Mouse (Mus musculus): ENCODE data around the gene Anxa11. TPM values are rescaled to one million over a fixed set of nuclear protein-coding genes. Genes with fewer than 3 reads are reported as not detected.

The Anxa11 gene
- polyA plus RNA-seq, 1 experiment, result 64.2 TPM

DNA sequence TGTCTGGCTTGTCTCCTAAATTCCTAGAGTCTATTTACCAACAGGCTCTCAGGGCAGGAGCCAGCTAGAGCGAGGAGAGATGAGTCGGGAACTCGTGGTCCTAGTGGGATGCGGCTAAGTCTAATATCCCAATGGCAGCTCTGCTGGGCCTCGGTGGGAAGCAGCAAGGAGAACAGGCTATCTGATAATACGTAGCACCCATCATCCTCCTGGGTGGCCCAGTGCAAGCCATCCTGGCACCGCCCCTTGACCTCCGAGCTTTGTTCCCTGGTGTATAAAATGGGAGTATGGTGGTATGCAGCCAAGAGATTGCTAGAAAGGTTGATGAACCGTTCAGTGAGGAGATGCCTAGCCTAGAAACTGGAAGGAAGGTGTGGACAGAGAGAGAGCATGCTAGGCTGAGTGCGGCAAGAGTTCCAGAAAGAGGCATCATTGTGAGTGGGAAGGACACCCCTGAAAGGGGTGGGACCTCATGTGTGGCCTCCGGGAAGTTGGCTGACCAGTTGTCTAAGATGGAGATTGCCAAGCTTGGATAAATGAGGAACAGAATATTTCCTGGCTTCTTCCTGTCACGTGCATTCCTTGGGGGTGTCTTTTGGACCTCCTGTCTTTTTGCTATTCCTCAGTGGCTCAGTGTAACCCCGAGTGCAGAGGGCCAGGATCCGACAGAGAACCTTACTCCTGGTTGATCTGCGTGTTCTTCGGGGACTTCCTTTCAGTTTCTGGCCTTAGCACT is 11.9 kb downstream of the Anxa11 start:
- Histone ChIP-seq H3K27me3 (ENCODE audit: control insufficient read depth, insufficient read depth, low read length) (no peaks in the 10 kb centered on the region), H3K36me3 (ENCODE audit: control insufficient read depth, insufficient read depth, low read length) (no peaks in the 10 kb centered on the region), H3K4me3 (ENCODE audit: extremely low read depth, insufficient read depth, insufficient read length) (no peak overlapping the region), H3K4me1 (ENCODE audit: control insufficient read depth, insufficient read depth, insufficient read length) (peaks cover 36% of the 10 kb centered on the region; the same call in 1 of the 2 replicates), H3K27ac (ENCODE audit: insufficient read depth, low read length) (no peak overlapping the region)
- TF ChIP-seq POLR2A (IDR thresholded peaks at IDR 0.05; ENCODE audit: low read depth, low read length) (no peak), CTCF (IDR thresholded peaks at IDR 0.05; ENCODE audit: extremely low read depth, insufficient read depth, insufficient read length, insufficient replicate concordance) (no peak)
- DNase-seq (ENCODE audit: low read depth in 1 of 2, low spot score in 2 of 2), result no peak
- WGBS, result 84% methylated on average over 16 of the region's 16 CpGs

DNA sequence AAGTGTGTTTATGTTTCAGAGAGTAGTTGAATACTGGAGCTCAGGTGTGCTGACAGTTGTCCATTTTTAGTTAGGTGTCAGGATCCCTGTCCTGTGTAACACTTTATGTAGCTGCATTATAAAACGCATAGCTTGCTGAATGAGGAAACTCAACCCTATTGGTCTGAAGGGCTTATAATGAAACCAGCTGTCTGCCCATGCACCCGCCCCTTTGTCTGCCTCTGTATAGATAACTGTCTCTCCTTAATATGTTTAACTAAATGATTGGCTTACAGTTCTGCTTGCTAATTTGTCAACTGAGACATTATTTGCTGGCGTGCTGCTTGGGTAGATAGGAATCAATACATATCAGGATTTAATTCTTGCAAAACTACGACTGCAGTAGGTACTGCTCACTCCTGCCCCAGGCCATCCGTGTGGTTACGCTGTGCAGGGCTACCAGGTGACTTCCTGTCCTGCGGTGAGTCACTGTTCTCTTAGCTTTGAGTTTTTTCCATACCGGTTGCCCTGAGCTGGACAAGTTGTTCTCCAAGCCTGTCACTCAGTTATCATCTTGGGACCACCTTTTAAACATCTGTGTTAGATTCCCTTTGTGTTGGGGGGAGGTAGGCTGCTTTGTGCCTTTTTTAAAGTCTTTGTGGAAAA is 13.4 kb downstream of the Anxa11 start:
- Histone ChIP-seq H3K36me3 (ENCODE audit: control insufficient read depth, insufficient read depth, low read length) (no peaks in the 10 kb centered on the region), H3K27me3 (ENCODE audit: control insufficient read depth, insufficient read depth, low read length) (no peaks in the 10 kb centered on the region), H3K4me3 (ENCODE audit: extremely low read depth, insufficient read depth, insufficient read length) (no peak overlapping the region), H3K27ac (ENCODE audit: insufficient read depth, low read length) (no peak overlapping the region; the same call in 1 of the 2 replicates), H3K4me1 (ENCODE audit: control insufficient read depth, insufficient read depth, insufficient read length) (peaks cover 36% of the 10 kb centered on the region; the same call in 1 of the 2 replicates)
- WGBS, result 24% methylated on average over 8 of the region's 8 CpGs
- DNase-seq (ENCODE audit: low read depth in 1 of 2, low spot score in 2 of 2), result peak in 1 of 2 experiments; percentile 32
- TF ChIP-seq POLR2A (IDR thresholded peaks at IDR 0.05; ENCODE audit: low read depth, low read length), result no peak
- TF ChIP-seq CTCF (IDR thresholded peaks at IDR 0.05; ENCODE audit: extremely low read depth, insufficient read depth, insufficient read length, insufficient replicate concordance), result no peak

DNA sequence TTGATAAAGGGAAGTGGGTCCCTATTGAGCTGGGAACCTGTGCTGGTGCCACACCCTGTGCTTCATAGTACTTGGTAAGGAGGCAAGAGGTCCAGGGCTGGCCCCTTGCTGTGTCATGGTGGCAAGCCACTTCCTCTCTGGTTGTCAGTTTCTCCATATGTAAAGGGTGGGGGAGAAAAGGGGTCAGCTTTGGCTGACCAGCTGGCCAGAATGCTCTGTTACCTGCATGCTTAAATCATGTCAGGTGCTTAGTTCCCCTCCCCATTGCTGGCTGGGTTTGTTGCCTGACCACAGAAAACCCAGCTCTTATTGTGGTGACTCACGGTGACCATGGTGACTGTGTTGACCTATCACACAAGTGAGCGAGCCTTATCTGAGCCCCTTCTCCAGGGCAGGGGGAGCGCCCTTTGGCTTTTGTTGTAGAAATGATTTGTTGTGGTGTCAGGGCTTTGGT is 15.2 kb downstream of the Anxa11 start:
- H3K4me1 ChIP-seq (ENCODE audit: control insufficient read depth, insufficient read depth, insufficient read length), result peaks cover 36% of the 10 kb centered on the region; the same call in 1 of the 2 replicates
- no peaks in the 10 kb centered on the region for H3K27me3 ChIP-seq (ENCODE audit: control insufficient read depth, insufficient read depth, low read length)
- H3K27ac ChIP-seq (ENCODE audit: insufficient read depth, low read length), result 0 out of 2 replicates have a peak overlapping the region, but pooled peaks have one; percentile 9
- WGBS, result 58% methylated on average over 3 of the region's 3 CpGs
- no peaks in the 10 kb centered on the region for H3K36me3 ChIP-seq (ENCODE audit: control insufficient read depth, insufficient read depth, low read length)
- DNase-seq (ENCODE audit: low read depth in 1 of 2, low spot score in 2 of 2), result peak in 1 of 2 experiments; percentile 15
- TF ChIP-seq CTCF (IDR thresholded peaks at IDR 0.05; ENCODE audit: extremely low read depth, insufficient read depth, insufficient read length, insufficient replicate concordance) (no peak), POLR2A (IDR thresholded peaks at IDR 0.05; ENCODE audit: low read depth, low read length) (no peak)
- H3K4me3 ChIP-seq (ENCODE audit: extremely low read depth, insufficient read depth, insufficient read length), result no peak overlapping the region

DNA sequence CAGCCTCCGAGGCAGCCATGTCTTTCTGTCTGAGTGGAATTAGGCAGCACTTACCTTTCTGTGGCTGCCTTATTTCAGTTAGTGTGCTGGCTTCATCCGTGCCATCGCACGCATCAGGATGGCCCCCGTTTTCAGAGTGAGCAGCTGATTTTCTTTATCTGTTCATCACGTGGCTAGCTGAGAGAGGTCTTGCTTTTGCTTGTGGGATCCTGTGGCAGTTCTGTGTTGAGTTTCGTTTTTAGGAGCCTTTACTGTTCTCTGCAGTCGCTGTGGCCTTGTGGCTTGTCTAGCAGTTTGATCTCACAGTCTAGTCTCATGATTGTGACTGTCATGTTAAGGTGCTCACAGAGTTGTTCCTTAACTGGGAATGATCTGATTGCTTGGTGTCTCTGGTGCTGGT is 16.0 kb downstream of the Anxa11 start:
- no peaks in the 10 kb centered on the region for H3K36me3 ChIP-seq (ENCODE audit: control insufficient read depth, insufficient read depth, low read length)
- TF ChIP-seq CTCF (IDR thresholded peaks at IDR 0.05; ENCODE audit: extremely low read depth, insufficient read depth, insufficient read length, insufficient replicate concordance) (no peak), POLR2A (IDR thresholded peaks at IDR 0.05; ENCODE audit: low read depth, low read length) (no peak)
- WGBS, result 35% methylated on average over 8 of the region's 8 CpGs
- H3K27me3 ChIP-seq (ENCODE audit: control insufficient read depth, insufficient read depth, low read length), result no peaks in the 10 kb centered on the region
- no peak for DNase-seq (ENCODE audit: low read depth in 1 of 2, low spot score in 2 of 2)
- H3K27ac ChIP-seq (ENCODE audit: insufficient read depth, low read length), result peak overlapping the region; percentile 11; the same call in 1 of the 2 replicates
- H3K4me1 ChIP-seq (ENCODE audit: control insufficient read depth, insufficient read depth, insufficient read length), result peaks cover 36% of the 10 kb centered on the region; the same call in 1 of the 2 replicates
- no peak overlapping the region for H3K4me3 ChIP-seq (ENCODE audit: extremely low read depth, insufficient read depth, insufficient read length)

DNA sequence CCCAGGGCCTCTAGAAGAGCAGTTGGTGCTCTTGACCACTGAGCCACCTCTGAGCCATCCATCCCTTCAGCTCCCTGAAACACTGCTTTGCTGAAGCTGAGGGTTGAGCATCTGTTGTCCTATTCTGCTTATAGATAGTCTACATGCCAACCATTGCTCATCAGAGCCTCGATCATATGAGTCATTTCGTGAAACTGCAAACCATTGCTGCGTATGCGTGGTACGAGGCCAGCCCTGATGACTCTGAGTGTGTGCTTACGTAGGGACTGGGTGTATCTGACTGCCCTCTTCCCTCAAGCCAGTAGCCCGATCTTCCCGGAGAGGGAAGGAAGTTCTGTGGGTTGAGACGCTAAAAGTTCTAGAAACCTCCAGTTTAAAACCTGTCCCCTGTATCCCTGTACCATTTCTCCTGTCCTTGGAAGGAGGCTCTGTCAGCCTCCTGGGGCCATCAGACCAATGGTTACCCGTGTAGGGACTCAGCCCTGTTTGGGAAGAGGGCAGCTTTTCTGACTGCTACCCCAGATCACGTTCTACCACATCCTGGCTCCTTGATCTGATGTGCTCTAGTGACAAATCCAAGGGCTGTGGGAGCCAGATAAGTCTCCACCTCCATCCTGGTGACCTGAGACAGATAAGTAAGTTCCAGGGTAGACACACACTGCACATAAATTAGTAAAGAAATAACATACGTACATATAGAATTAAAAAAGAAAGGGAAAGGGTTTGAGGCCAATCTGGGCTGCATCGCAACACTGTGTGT is 20.0 kb downstream of the Anxa11 start:
- WGBS, result 52% methylated on average over 13 of the region's 13 CpGs
- no peak overlapping the region for H3K4me3 ChIP-seq (ENCODE audit: extremely low read depth, insufficient read depth, insufficient read length)
- peaks cover 13% of the 10 kb centered on the region; the same call in 1 of the 2 replicates for H3K4me1 ChIP-seq (ENCODE audit: control insufficient read depth, insufficient read depth, insufficient read length)
- TF ChIP-seq POLR2A (IDR thresholded peaks at IDR 0.05; ENCODE audit: low read depth, low read length) (no peak), CTCF (IDR thresholded peaks at IDR 0.05; ENCODE audit: extremely low read depth, insufficient read depth, insufficient read length, insufficient replicate concordance) (no peak)
- no peaks in the 10 kb centered on the region for H3K36me3 ChIP-seq (ENCODE audit: control insufficient read depth, insufficient read depth, low read length)
- no peaks in the 10 kb centered on the region for H3K27me3 ChIP-seq (ENCODE audit: control insufficient read depth, insufficient read depth, low read length)
- H3K27ac ChIP-seq (ENCODE audit: insufficient read depth, low read length), result no peak overlapping the region
- no peak for DNase-seq (ENCODE audit: low read depth in 1 of 2, low spot score in 2 of 2)

DNA sequence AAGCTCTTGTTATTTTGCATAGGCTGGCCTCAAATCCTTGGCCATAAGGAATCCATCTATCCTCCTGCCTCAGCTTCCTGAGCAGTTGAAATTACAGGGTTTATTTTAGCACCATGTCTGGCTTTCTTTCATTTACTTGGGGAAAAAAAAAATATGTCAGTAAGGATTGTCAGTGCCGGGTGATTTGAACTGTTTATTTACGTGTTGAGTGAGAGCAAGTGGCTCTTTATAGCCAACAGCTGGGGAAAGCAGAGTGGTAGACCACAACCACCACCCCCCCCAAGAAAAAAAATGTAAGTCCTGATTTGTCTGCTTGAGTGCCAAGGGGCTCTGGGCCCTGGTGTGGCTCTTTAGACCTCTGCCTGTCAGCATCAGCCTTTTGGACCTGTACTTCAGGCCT is 21.8 kb downstream of the Anxa11 start:
- WGBS, result 70% methylated on average over 2 of the region's 2 CpGs

More for the DNA sequence above, 21.8 kb downstream of the Anxa11 start:
- no peak for TF ChIP-seq POLR2A (IDR thresholded peaks at IDR 0.05; ENCODE audit: low read depth, low read length)
- Histone ChIP-seq H3K27me3 (ENCODE audit: control insufficient read depth, insufficient read depth, low read length) (no peaks in the 10 kb centered on the region), H3K36me3 (ENCODE audit: control insufficient read depth, insufficient read depth, low read length) (no peaks in the 10 kb centered on the region), H3K27ac (ENCODE audit: insufficient read depth, low read length) (no peak overlapping the region), H3K4me3 (ENCODE audit: extremely low read depth, insufficient read depth, insufficient read length) (no peak overlapping the region), H3K4me1 (ENCODE audit: control insufficient read depth, insufficient read depth, insufficient read length) (peaks cover 3% of the 10 kb centered on the region; the same call in 1 of the 2 replicates)
- DNase-seq (ENCODE audit: low read depth in 1 of 2, low spot score in 2 of 2), result no peak

Data from spleen, adult 2 months (tissue).